Mouse (Mus musculus) forebrain, postnatal 0 days (tissue): ENCODE results near the gene Enox1. TPM values are rescaled to one million over a fixed set of nuclear protein-coding genes. Genes with fewer than 3 reads are reported as not detected.
A peak's percentile ranks its signal among the peaks of the same experiment; 100 is the strongest.

Experiments used
- ATAC-seq: fragments of 200-750 bp; cut with Nextera tagmentation; 2 replicates; pipeline ENCODE4 v1.8.0; 2017; ENCODE audit warnings: mild to moderate bottlenecking, moderate library complexity
- DNase-seq: peaks from one replicate; pipeline ENCODE4 v3.0.0-alpha.2; 2015
- H3K27ac ChIP-seq: fragments of 300-500 bp; sonication (generic); 2 replicates; pipeline ENCODE4 v1.5.1; 2014; ENCODE audit warnings: low read depth, mild to moderate bottlenecking, antibody characterized with exemption, low read length, moderate library complexity, mixed read lengths
- H3K27me3 ChIP-seq: fragments of 300-500 bp; sonication (generic); 2 replicates; pipeline ENCODE4 v1.6.1; 2014; ENCODE audit warnings: mild to moderate bottlenecking, low read length, mixed read lengths; ENCODE audit not compliant: insufficient read depth
- H3K36me3 ChIP-seq: fragments of 300-500 bp; sonication (generic); 2 replicates; pipeline ENCODE4 v1.6.1; 2014; ENCODE audit warnings: mild to moderate bottlenecking, moderate library complexity; ENCODE audit not compliant: insufficient read depth
- H3K4me1 ChIP-seq: fragments of 300-500 bp; sonication (generic); 2 replicates; pipeline ENCODE4 v1.6.1; 2014; ENCODE audit warnings: antibody characterized with exemption; ENCODE audit not compliant: insufficient read depth
- H3K4me2 ChIP-seq: fragments of 300-500 bp; sonication (generic); 2 replicates; pipeline ENCODE4 v1.6.1; 2014; ENCODE audit warnings: low read depth, mild to moderate bottlenecking, moderate library complexity
- H3K4me3 ChIP-seq: fragments of 300-500 bp; sonication (generic); 2 replicates; pipeline ENCODE4 v1.5.1; 2014; ENCODE audit warnings: low read depth, low read length, mixed read lengths
- H3K9ac ChIP-seq: fragments of 300-500 bp; sonication (generic); 2 replicates; pipeline ENCODE4 v1.6.1; 2014; ENCODE audit warnings: mild to moderate bottlenecking
- H3K9me3 ChIP-seq: fragments of 300-500 bp; sonication (generic); 2 replicates; pipeline ENCODE4 v1.6.1; 2016; ENCODE audit warnings: low read length
- CTCF ChIP-seq: sonication (generic); IDR thresholded peaks from 2 replicates; pipeline ENCODE4 v1.5.1; 2016; ENCODE audit warnings: antibody characterized with exemption, control low read depth, low read depth
- WGBS: fragments of 180-500 bp; shearing (Covaris S2); extraction: QIAGEN DNeasy Blood & Tissue Kit; methylation state at CpG from one replicate; pipeline ENCODE4 v1.1.7; 2014; 5-methylcytosine and 5-hydroxymethylcytosine counted together
- polyA plus RNA-seq: library from polyadenylated mRNA; unstranded; fragments of >200 nt; fragmentation: Nextera tagmentation; extraction: Ambion mirVana; gene quantifications from 2 replicates; pipeline ENCODE4 v1.2.1, GENCODE M21; 2015
- total RNA-seq: library from RNA; depleted of rRNA; stranded (reverse); fragments of >200 nt; gene quantifications from 2 replicates; pipeline ENCODE4 v1.2.3, GENCODE M21; 2014

Gene Enox1
- total and polyA plus RNA-seq, 2 experiments from 2014 or later: 39.9 to 61.8 TPM

DNA sequence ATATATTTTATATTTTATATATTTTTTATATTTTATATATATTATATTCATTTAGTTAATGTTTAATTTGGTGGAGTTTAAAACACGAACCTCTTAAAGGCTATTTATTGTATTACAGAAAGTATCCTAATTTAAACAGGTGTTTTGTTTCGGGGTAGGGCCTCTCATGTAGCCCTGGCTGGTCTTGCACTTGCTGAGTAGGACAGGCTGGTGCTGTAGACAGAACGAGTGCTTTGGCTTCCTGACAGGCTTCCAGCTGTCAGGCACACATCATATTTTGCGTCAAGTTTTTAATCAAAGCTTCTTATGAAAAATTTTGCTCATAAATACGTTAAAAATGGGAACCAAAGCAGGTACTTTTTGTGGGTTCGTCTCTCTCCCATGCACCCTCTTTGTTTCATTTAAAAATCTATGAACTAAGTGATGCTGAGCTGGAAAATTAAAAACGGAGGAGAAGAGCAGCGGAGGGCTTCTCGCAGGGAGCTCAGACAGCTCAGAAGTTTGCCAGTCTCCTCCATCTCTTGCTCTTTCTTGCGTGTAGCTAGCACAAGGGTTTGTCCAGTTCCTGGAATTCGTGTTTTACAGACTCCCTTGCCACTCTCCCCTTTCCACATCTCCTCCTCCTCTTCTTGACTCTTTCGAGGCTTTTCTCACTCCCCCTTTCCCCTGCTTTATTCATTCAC is 115.8 kb downstream of the Enox1 start:
- WGBS: 50% methylated on average over 12 of the region's 12 CpGs
- peak; percentile 42 for DNase-seq
- peaks cover 7% of the 10 kb centered on the region; the same call in 1 of the 2 replicates for H3K36me3 ChIP-seq

DNA sequence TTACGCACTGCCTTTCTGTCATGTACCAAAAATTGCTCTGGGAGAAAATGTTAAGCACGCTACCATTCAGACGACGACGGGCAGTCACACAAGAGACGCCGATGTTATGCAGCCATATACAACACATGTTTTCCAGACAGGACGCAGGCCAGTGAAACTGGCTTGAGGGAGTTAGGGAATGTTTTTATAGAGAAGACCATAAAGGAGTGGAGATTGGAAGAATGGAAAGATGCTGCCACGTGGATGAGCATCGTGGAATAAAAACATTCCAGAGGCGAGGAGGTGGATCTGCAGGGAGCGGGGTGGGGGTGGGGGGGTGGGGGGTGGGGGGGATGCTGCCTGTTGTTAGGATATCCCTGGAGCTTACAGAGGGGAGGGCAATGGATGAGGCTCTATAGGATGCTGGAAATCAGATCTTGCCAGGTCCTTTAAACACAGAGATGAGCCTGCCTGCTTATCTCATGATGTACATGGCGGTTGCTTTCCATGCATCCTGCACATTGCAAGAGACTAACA is 116.4 kb downstream of the Enox1 start:
- Histone ChIP-seq H3K36me3 (peaks cover 7% of the 10 kb centered on the region; the same call in 1 of the 2 replicates), H3K4me3 (no peak overlapping the region), H3K9ac (no peak overlapping the region), H3K4me2 (0 out of 2 replicates have a peak overlapping the region, but pooled peaks have one; percentile 13), H3K27me3 (no peaks in the 10 kb centered on the region), H3K27ac (peak overlapping the region; percentile 70), H3K4me1 (no peaks in the 10 kb centered on the region; the same call in none of the 2 replicates), H3K9me3 (no peaks in the 10 kb centered on the region)
- no peak for DNase-seq
- 32% methylated on average over 13 of the region's 13 CpGs for WGBS
- peak; percentile 57 for ATAC-seq
- TF ChIP-seq CTCF: no peak

More for the DNA sequence above, 115.8 kb downstream of the Enox1 start:
- 0 out of 2 replicates have a peak overlapping the region, but pooled peaks have one; percentile 13 for H3K4me2 ChIP-seq
- no peak overlapping the region for H3K4me3 ChIP-seq
- no peak for TF ChIP-seq CTCF
- ATAC-seq: peak; percentile 21; the same call in 1 of the 2 replicates
- H3K9me3 ChIP-seq: no peaks in the 10 kb centered on the region
- peak overlapping the region; percentile 70 for H3K27ac ChIP-seq
- H3K27me3 ChIP-seq: no peaks in the 10 kb centered on the region
- no peak overlapping the region for H3K9ac ChIP-seq
- H3K4me1 ChIP-seq: no peaks in the 10 kb centered on the region; the same call in none of the 2 replicates

DNA sequence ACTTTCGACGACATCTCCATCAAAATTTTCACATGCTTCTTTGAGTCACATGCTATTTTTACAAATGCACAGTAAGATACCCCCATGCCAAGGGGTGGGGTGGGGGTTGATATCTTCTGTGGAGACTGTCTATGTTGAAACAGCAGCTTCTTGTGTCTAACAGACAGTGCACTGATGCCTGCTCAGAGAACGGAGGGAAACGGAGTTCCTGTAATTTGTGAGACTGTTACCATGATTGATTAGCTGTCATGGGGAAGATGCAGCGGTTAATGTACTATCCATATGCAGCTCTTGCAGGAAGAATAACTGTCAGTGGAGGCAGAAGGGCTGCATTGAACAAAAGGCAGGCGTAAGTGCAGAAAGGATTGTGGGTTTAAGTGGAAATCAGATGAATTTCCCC is 117.2 kb downstream of the Enox1 start:
- no peaks in the 10 kb centered on the region; the same call in 1 of the 2 replicates for H3K4me1 ChIP-seq
- H3K27me3 ChIP-seq: no peaks in the 10 kb centered on the region
- no peaks in the 10 kb centered on the region for H3K9me3 ChIP-seq
- H3K36me3 ChIP-seq: peaks cover 7% of the 10 kb centered on the region; the same call in 1 of the 2 replicates
- H3K9ac ChIP-seq: no peak overlapping the region
- TF ChIP-seq CTCF: no peak
- WGBS: 68% methylated on average over 6 of the region's 6 CpGs
- no peak overlapping the region for H3K4me2 ChIP-seq
- no peak overlapping the region for H3K27ac ChIP-seq
- DNase-seq (peak; percentile 24), ATAC-seq (peak; percentile 74)
- H3K4me3 ChIP-seq: no peak overlapping the region

DNA sequence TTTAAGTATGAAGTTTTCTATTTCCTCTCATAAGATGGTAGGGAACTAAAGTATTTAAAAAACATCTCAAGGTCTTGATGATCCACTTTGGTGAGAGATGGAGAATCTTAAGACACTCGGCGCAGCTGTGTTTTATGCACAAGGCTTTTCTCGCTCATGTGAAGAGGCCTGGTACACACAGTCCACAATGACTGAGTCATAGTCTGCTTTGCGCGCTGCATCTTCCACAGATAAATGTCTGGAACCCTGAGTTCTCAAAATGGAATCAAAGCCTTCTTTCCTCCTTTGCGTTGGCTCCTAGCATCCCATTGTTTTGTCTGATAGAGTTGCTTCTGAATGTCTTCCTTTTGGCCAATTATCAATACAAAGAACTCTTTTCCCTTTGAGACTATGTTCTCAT is 119.0 kb downstream of the Enox1 start:
- no peak overlapping the region for H3K4me2 ChIP-seq
- H3K9me3 ChIP-seq: no peaks in the 10 kb centered on the region
- 87% methylated on average over 6 of the region's 6 CpGs for WGBS
- ATAC-seq: no peak
- peaks cover under 1% of the 10 kb centered on the region; the same call in 1 of the 2 replicates for H3K36me3 ChIP-seq
- no peak for DNase-seq
- H3K9ac ChIP-seq: no peak overlapping the region
- H3K4me3 ChIP-seq: no peak overlapping the region
- TF ChIP-seq CTCF: no peak
- no peaks in the 10 kb centered on the region for H3K27me3 ChIP-seq
- no peak overlapping the region for H3K27ac ChIP-seq
- H3K4me1 ChIP-seq: no peaks in the 10 kb centered on the region; the same call in 1 of the 2 replicates

DNA sequence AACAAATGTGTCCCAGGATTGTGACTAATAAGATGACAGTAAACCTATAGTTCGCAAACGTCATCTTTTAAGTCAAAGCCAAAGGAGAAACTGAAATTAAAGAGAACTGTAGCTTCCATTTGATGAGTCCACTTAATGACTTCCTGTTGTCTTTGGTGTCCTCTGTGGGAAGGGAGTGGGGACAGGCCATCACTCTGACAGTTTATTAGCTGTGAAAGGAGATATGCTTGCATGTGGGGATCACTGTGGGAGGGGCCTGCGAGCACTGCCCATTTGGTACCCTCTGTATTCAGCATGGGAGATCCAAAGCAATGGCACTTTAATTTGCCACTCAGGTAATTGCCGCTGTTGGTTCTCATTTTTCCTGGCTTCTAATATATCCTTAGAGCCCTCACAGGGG is 122.6 kb downstream of the Enox1 start:
- Histone ChIP-seq H3K36me3 (no peaks in the 10 kb centered on the region), H3K4me3 (no peak overlapping the region), H3K27me3 (no peaks in the 10 kb centered on the region), H3K4me1 (no peaks in the 10 kb centered on the region), H3K4me2 (no peak overlapping the region), H3K27ac (no peak overlapping the region), H3K9me3 (no peaks in the 10 kb centered on the region), H3K9ac (no peak overlapping the region)
- DNase-seq (no peak), ATAC-seq (no peak)
- WGBS: 87% methylated on average over 4 of the region's 4 CpGs
- no peak for TF ChIP-seq CTCF

DNA sequence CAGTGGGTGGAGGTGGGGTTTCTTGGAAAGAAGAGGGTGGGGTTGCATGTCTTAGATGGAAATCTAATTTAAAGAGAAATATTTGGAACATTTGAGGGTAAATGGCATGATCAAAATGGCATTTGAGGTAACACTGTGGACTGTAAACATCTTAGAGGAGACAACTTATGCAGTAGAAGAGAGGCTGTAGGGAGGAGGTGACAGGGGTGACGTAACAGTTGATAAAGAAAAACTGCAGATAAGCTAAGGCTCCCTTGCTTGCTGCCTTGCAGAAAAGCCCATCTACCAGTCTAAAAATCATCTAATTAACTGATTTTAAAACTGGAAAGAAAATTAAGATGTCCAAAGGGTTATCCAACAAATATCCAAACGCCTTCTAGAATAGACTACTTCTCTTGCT is 123.9 kb downstream of the Enox1 start:
- ATAC-seq: no peak
- DNase-seq: no peak
- no peaks in the 10 kb centered on the region for H3K9me3 ChIP-seq
- H3K4me3 ChIP-seq: no peak overlapping the region
- H3K36me3 ChIP-seq: no peaks in the 10 kb centered on the region
- H3K4me1 ChIP-seq: no peaks in the 10 kb centered on the region
- TF ChIP-seq CTCF: no peak
- H3K9ac ChIP-seq: no peak overlapping the region
- no peaks in the 10 kb centered on the region for H3K27me3 ChIP-seq
- 85% methylated on average over 2 of the region's 2 CpGs for WGBS
- H3K4me2 ChIP-seq: no peak overlapping the region
- H3K27ac ChIP-seq: no peak overlapping the region

DNA sequence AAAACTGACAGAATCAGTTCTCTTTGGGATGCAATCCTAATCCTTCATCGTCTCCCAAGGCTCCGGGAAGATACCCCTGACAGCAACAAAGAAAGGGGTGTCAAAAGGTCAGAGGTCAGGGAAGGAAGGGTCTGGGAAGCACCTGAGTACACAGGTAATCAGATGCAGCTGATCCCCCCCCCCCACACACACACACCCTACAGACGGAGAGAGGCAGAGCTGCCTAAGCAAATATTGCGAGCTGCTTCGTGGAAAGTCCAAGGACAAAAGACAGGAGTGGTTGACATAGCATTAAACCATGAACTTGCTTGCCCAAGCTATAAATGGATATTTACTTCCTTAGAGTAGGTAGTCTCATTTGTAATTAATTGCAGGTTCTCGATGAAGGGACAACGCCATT is 124.3 kb downstream of the Enox1 start:
- Histone ChIP-seq H3K4me1 (no peaks in the 10 kb centered on the region), H3K27me3 (no peaks in the 10 kb centered on the region), H3K9ac (no peak overlapping the region), H3K36me3 (no peaks in the 10 kb centered on the region), H3K4me2 (no peak overlapping the region), H3K27ac (no peak overlapping the region), H3K9me3 (no peaks in the 10 kb centered on the region), H3K4me3 (no peak overlapping the region)
- DNase-seq (no peak), ATAC-seq (no peak)
- WGBS: 83% methylated on average over 7 of the region's 7 CpGs
- TF ChIP-seq CTCF: no peak
